Mouse (Mus musculus) left cerebral cortex, adult 18-20 months (tissue): ENCODE results near the gene P4ha3. TPM values are rescaled to one million over a fixed set of nuclear protein-coding genes. Genes with fewer than 3 reads are reported as not detected.

Source experiments
- total RNA-seq, 2 experiments: library from RNA; stranded (reverse); gene quantifications; 2 replicates each; pipeline ENCODE4 v1.2.3; 2021

The P4ha3 gene
- total RNA-seq, 2 experiments from 2014 or later: 5.0 to 6.4 TPM

Other genes starting within 250 kb of the P4ha3 start
- gene Pold3, start 164.0 kb upstream of the P4ha3 start, total RNA-seq: 10 to 100 TPM; 33.4 to 38.0 TPM
- 1 to 10 TPM; 4.7 to 5.4 TPM for gene Lipt2, start 126.2 kb upstream of the P4ha3 start, total RNA-seq
- gene Kcne3, start 109.0 kb upstream of the P4ha3 start, total RNA-seq: under 1 TPM in 1 of 2 experiments, not detected in 1; 0.37 TPM
- gene Pgm2l1, start 58.1 kb upstream of the P4ha3 start, total RNA-seq: 100 to 1,000 TPM; 250 to 271 TPM
- 10 to 100 TPM; 23.6 to 25.8 TPM for gene C2cd3, start 86.7 kb downstream of the P4ha3 start, total RNA-seq
- gene Ppme1, start 86.8 kb downstream of the P4ha3 start, total RNA-seq: 100 to 1,000 TPM; 208 to 219 TPM
- gene Ucp3, start 187.5 kb downstream of the P4ha3 start, total RNA-seq: 1 to 10 TPM; 2.0 to 3.6 TPM
- gene Ucp2, start 207.8 kb downstream of the P4ha3 start, total RNA-seq: 10 to 100 TPM; 45.3 to 77.9 TPM
- under 1 TPM; 0.14 to 0.40 TPM for gene Dnajb13, start 229.4 kb downstream of the P4ha3 start, total RNA-seq